Mouse (Mus musculus) splenic B cell, adult 2 months (primary cell): Measurements from ENCODE around the gene Ehhadh.
"Not testable (repeated sequence)": the region's sequence is repeated elsewhere in the genome, so short reads cannot be mapped to it uniquely, and the experiment has no call there.

Experiments used
- DNase-seq: peaks from one replicate; pipeline ENCODE4 v3.0.0-alpha.2; 2011; ENCODE audit warnings: low read depth, low spot score
- H3K27me3 ChIP-seq: 2 replicates; pipeline ENCODE4 v1.6.1; 2012; ENCODE audit warnings: mild to moderate bottlenecking, low read length, moderate library complexity, mixed read lengths; ENCODE audit not compliant: control insufficient read depth, poor library complexity, insufficient read depth, severe bottlenecking
- H3K36me3 ChIP-seq: 2 replicates; pipeline ENCODE4 v1.6.1; 2012; ENCODE audit warnings: mild to moderate bottlenecking, low read length, moderate library complexity, mixed read lengths; ENCODE audit not compliant: control insufficient read depth, poor library complexity, insufficient read depth, severe bottlenecking

Ehhadh gene

DNA sequence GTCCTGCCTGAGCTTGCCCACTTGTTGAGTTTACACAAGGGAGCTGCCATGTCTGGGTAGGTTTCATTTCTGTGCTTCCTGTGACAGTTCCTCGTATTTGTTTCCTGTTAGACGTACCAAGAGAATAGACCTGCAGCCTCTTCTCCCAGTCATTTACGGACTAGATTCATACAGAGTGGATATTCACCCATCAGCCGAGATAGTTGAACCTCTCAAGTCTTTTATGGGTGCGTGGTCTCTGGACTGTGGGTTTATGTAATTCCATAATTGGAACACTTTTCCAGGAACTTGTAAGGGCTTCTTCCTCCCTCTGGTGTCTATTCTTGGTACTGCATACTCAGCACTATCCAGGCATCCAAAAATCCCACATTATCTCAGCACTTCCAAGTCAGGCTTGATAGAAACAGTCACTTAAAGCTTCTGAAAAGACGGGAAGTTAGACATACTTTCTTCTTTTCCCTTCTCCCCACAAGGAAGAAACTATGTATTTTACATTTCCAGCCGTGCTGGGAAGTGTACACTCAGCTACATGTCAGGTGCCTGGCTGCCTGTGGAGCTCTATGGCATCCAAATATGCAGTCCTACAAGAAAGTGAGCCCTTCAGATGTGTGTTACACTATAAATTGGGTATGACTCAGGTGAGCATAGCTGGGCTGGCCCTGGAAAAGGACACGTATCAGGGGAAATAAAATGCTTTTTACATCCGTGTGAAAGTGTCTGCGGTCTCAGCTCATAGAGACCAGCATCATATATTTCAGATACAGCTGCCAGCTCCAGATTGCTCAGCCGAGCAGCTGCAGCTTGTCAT, 27.5 kb upstream of the Ehhadh start:
- H3K27me3 ChIP-seq: no peaks in the 10 kb centered on the region
- peak; percentile 54 for DNase-seq
- no peaks in the 10 kb centered on the region for H3K36me3 ChIP-seq

DNA sequence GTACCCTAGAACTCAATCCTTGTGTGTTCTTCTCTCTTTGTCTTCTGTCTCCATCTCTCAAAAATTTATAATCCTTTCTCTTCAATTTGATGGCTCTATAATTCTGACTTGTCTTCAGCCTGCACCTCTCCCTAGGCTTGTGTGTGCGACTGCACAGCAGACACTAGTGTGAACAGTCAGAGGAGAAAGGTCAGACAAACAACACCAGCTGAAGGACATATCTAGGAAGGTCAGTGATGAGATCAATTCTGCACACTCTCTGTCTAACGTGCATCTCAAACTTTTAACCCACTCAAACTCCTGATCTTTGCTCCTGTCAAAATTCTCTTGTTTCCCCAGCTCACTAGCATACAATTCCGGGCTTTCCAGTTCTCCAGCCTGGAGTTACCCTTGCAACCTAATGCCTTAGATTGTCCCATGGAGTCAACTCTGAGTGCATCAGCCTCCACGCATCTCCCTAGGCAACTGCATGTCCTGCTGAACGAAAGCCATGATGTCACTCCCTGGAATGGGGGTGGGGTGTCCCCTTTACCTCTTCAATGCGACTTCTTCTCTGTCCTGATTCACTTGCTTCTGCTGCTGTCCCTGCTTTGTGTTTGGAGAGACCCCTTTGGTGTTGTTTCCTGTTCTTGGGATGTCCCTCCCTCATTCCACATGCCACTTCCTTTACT, 25.7 kb upstream of the Ehhadh start:
- Histone ChIP-seq H3K27me3 (no peaks in the 10 kb centered on the region), H3K36me3 (no peaks in the 10 kb centered on the region)
- DNase-seq: no peak

DNA sequence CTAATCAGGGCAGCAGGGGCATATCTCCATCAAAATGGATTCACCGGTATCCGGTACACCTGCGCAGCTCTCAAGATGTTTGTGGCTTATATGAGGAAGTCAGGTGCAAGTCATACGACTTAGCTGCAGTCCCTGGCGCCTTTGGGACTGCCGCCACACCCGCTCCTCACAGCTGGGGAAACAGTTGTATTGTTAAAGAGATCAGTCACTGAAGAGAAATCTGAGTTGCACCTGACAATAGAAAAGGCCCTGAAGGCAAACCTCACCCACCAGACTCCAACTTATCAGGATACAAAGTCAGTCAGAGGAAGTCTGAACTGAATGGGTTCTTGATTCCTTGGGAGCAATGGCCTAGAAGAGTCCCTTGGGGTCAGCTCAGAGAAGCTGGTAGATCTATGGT, 20.2 kb upstream of the Ehhadh start:
- not testable (repeated sequence) for H3K36me3 ChIP-seq, H3K27me3 ChIP-seq, DNase-seq

DNA sequence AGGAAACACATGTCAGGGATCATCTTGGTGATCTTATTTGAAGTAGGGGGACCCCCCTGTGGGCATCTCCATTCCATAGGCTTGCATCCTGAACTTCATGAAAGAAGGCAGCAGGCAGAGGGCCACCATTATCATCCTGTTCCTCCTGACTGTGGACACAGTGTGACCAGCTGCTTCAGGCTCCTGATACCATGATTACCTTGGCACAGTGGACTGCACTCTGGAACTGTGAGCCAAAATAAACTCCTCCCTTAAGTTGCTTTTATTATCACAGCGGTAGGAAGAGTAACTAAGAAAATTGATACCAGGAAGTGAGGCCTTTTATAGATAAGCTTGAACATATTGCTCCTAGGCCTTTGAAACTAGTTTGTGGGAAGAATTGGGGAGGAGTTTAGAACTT, 19.3 kb upstream of the Ehhadh start:
- no peak for DNase-seq
- Histone ChIP-seq H3K36me3 (0 out of 2 replicates have a peak, but pooled peaks cover 2% of the 10 kb centered on the region), H3K27me3 (no peaks in the 10 kb centered on the region)

DNA sequence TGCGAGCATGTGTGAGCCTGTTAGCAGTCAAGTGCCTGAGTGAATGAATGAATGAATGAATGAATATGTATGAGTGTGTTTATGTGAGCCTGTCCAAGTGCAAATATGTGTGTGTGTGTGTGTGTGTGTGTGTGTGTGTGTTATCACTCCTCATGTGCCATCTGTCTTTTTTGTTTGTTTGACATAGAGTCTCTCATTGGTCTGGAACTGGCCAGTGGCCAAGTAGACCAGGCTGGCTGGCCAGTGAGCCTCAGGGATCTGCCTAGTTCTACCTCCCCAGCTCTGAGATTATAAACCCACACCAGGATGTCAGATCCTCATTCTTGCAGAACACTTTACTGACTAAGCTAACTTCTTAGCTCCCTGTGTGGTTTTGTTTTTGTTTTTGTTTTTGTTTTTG, 16.7 kb upstream of the Ehhadh start:
- no peak for DNase-seq
- H3K27me3 ChIP-seq: no peaks in the 10 kb centered on the region
- H3K36me3 ChIP-seq: peaks cover 2% of the 10 kb centered on the region; the same call in 1 of the 2 replicates

DNA sequence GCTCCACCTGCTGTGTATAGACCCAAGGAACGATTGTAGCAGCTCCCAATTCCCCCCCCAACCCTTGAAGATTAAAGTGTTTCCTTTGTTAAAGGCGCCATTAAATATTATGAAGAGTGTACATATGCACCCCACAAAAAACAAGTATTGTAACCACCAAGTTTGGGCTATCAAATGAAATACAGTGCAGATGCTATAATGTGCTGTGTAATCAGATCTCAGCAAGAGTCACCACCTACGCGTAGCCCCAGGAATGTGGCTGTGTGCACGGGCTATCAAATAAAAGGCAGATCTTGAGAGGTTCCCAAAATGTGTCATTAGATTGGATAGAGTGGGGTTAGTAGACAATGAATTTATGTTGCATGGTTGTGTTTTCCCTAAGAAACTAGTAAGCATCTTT, 7.5 kb upstream of the Ehhadh start:
- no peak for DNase-seq
- H3K27me3 ChIP-seq: no peaks in the 10 kb centered on the region

DNA sequence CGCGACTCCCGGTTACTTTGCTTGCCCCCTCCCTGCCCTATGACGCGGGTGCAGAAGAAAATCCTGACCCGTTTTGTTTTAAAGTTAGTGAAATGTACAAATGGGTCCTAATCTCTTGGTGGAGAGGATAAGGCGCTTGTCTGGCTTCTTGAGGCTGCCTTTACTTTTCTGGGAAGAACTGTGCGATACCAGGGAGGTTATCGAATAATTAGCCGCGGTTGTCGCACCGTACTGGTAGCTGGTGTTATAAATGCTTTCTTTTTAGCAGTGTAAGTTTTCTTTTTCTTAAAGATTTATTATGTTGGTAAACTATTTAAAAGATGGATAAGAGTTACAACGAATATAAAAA, 7.1 kb upstream of the Ehhadh start:
- Histone ChIP-seq H3K36me3 (no peaks in the 10 kb centered on the region), H3K27me3 (no peaks in the 10 kb centered on the region)
- no peak for DNase-seq

More for the DNA sequence above, 7.5 kb upstream of the Ehhadh start:
- no peaks in the 10 kb centered on the region for H3K36me3 ChIP-seq

DNA sequence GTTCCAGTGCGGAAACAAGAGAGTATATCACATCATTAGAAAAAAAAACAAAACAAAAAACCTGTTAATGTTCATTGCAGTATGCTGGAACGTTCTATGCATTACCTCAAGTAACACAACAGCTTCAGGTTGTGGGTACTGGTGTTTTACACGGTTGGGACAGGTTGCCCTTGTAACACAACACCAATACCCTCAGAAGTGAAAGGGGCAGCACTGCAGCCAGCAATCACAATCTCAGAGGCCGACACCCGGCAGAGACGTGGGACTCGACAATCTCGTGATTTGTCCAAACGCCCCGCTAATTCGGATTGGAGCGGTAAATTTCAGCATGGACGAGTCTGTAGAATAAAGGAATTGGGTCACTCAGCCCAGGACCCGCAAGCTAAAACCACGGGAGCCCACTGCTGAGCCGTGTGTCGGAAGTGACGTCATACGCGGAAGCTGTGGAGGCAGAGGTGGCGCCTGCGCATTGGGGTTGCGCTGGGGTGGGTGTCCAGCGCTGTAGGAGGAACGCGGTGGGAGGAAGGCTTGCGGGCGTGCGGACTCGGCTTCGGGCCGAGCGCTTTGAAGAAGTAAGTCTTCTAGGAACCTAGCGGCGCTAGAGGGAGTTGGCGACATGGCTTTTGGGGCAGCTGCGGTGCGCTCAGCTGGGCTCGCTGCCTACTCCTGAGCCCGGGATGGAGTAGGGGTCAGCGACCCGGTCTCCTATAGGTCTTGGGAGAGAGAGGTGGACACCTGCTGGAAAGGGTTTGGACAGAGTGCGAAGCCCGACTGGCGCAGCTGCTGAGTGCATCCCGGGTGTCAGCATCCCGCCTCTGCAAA, 6.5 kb upstream of the Ehhadh start, which contains the start of gene Map3k13:
TSS of gene Map3k13 (plus strand) at position 472 of the 822 bp plus-strand sequence.
- no peaks in the 10 kb centered on the region for H3K36me3 ChIP-seq
- no peaks in the 10 kb centered on the region for H3K27me3 ChIP-seq
- peak; percentile 97 for DNase-seq

DNA sequence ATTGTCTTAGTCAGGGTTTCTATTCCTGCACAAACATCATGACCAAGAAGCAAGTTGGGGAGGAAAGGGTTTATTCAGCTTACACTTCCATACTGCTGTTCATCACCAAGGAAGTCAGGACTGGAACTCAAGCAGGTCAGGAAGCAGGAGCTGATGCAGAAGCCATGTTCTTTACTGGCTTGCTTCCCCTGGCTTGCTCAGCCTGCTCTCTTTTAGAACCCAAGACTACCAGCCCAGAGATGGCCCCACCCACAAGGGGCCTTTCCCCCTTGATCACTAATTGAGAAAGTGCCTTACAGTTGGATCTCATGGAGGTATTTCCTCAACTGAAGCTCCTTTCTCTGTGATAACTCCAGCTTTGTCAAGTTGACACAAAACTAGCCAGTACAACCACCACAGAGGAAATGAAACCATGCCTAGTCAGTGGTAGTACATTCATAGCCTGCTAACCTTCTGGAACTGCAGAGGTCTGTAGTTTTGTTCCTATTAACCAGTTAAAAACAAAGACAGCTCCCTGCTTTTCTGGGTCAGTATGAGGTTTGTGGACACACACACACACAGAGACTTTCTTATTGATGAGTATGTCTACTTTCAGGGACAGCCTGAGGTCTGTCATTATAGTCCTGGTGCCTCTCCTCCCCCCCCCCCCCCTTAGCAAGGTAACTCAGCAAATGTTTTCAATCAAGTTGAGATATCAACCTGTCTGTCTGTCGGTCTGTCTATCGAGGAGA, 5.6 kb upstream of the Ehhadh start:
- DNase-seq: peak; percentile 70
- not testable (repeated sequence) for H3K36me3 ChIP-seq, H3K27me3 ChIP-seq

DNA sequence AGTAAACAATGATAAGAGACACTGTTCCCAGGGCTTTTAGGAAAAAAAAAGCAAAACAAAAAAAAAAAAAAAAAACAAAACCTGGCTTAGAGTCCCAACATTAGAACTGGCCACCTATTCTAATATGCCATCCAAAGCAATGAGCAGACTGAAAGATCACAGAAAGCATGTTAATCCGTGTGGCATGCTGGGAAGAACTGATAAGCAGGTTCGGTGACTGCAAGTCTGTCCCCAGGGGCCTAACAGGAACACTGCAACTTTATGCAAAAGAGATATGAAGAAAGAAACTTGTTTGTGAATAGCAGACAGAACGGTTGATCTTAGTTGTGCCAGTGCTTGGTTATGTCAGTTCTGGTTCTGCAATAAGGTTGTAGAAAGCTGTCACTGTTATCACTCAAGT, 4.2 kb upstream of the Ehhadh start:
- peak; percentile 71 for DNase-seq

DNA sequence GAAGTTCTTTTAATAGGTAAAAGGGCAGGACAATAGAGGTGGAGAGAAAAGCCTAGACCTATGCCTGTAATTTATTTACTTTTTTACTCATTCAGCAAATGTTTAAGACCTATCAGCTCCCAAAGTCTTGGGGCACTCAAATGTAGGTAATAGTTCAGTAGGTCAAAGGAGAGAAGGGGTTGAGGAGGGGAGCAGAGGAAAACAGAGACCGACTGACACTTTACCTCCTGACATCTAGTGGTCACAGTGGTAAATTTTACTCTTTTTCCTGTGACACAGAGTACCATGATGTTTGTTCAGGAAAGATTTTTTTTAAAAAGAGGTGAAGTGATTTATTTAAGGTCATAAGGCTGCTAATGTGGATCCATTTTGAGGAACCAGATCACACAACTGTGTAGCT, 2.9 kb upstream of the Ehhadh start:
- no peaks in the 10 kb centered on the region for H3K27me3 ChIP-seq
- H3K36me3 ChIP-seq: no peaks in the 10 kb centered on the region
- peak; percentile 24 for DNase-seq

More for the DNA sequence above, 4.2 kb upstream of the Ehhadh start:
- H3K27me3 ChIP-seq: no peaks in the 10 kb centered on the region
- H3K36me3 ChIP-seq: no peaks in the 10 kb centered on the region

DNA sequence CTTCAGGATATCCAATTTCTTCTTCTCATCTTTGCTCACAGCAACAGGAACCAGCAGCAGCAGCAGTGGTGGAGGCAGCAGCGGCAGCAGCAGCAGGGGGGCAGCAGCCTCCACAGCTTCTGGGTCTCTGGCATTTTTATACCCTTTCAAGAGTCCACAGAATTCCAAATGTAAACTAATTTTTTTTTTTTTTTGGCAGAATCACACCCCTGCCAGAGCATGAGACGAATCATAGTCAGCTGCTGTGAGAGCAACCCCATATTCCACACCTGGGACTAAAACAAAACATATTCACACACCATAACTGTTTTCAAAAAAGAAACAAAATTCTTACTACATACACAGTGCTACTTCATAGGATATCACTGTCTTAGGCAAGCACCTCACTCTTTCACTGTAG, 1.6 kb upstream of the Ehhadh start:
- H3K27me3 ChIP-seq: no peaks in the 10 kb centered on the region
- DNase-seq: no peak
- H3K36me3 ChIP-seq: no peaks in the 10 kb centered on the region

DNA sequence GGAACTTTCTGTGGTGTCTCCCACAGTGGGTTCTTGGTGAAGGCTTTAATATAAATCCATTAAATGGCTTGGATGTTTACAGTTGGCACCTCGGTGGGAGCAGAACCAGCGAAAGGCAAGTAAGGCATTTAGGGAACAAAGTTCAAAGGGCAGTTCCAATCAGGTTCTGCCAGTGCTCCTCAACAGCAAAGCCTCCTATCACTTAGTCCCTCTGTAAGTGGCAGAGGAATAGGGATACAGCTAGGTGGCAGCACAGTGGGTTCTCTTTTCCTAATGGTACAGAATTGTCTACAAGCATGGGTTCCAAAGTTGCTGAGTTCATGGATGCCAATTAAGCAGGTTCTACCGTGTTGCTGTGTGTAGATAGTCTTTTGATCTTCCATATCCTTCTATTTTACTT, 974 bp upstream of the Ehhadh start:
- Histone ChIP-seq H3K27me3 (no peaks in the 10 kb centered on the region), H3K36me3 (no peaks in the 10 kb centered on the region)
- DNase-seq: no peak

DNA sequence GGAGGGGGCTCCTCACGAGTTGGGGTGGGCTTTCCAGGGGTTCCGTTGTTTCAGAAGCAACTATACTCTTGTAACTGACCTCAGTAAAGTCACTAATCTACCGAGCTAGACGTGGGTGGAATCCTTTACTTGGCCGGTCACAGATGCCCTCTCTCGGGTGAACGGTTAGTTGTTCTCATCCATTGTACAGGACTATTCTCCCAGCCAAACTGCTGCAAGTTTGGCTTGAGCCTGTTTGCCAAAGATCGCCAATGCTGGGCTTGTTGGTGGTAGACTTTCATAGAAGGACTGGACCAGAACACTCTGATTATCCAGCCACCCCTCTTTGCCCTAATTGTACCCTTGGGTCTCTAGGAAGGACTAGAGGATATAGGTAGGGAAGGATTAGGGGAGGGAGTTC, 1.3 kb downstream of the Ehhadh start:
- DNase-seq: no peak
- Histone ChIP-seq H3K36me3 (no peaks in the 10 kb centered on the region), H3K27me3 (no peaks in the 10 kb centered on the region)
